Mouse (Mus musculus) lung, postnatal 0 days (tissue): ENCODE results near the gene Bcor.

Experiments used
- CTCF ChIP-seq: IDR thresholded peaks from 2 replicates; pipeline ENCODE4 v1.5.1; 2016; ENCODE audit warnings: antibody characterized with exemption, mild to moderate bottlenecking
- EP300 ChIP-seq: IDR thresholded peaks from 2 replicates; pipeline ENCODE4 v1.6.1; 2016; ENCODE audit warnings: antibody characterized with exemption, mild to moderate bottlenecking, control low read depth

DNA sequence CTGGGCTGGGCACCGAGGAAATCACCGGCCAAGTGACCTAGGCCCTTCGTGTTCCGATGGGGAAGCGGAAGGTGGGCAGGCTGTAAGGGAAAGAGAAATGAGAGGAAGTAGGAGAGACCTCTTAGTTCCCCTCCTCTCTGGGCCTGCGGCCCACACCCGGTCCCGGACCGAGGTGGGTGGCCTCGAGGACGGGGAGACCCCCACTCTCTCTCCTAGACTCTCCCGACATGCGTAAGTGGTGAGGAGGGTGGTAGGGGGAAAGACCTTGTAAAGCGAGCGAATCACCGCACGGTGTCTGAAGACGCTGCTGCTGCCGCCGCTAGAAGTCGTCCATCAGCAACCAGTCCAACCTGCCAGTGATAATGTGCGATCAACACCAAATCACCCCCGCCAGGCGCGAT, 23.0 kb downstream of the Bcor start:
- TF ChIP-seq CTCF (no peak; the same call in 1 of the 2 replicates), EP300 (no peak)
